Mouse (Mus musculus): ENCODE results near the gene Kbtbd6. TPM values are rescaled to one million over a fixed set of nuclear protein-coding genes. Genes with fewer than 3 reads are reported as not detected.
A peak's percentile ranks its signal among the peaks of the same experiment; 100 is the strongest.
"Not testable (repeated sequence)": the region's sequence is repeated elsewhere in the genome, so short reads cannot be mapped to it uniquely, and the experiment has no call there.

Gene Kbtbd6
- polyA plus RNA-seq, 1 experiment from 2014 or later: 3.7 TPM

GRCm38 (mm10) chr14:79444601-79445000 is 7.0 kb upstream of the Kbtbd6 start:
- Histone ChIP-seq H3K4me3 (no peak overlapping the region), H3K36me3 (no peaks in the 10 kb centered on the region), H3K9me3 (no peaks in the 10 kb centered on the region), H3K27me3 (no peaks in the 10 kb centered on the region), H3K4me2 (replicated peaks) (no peak overlapping the region), H3K4me1 (no peaks in the 10 kb centered on the region), H3K27ac (no peak overlapping the region), H3K9ac (no peak overlapping the region)
- no peak for ATAC-seq (ENCODE audit: low FRiP score, low read depth)
- WGBS: 88% methylated on average over 9 of the region's 9 CpGs

- Histone ChIP-seq H3K4me2 (replicated peaks) (no peak overlapping the region), H3K4me1 (no peaks in the 10 kb centered on the region), H3K27me3 (no peaks in the 10 kb centered on the region), H3K9ac (no peak overlapping the region), H3K36me3 (no peaks in the 10 kb centered on the region), H3K4me3 (no peak overlapping the region), H3K9me3 (no peaks in the 10 kb centered on the region), H3K27ac (no peak overlapping the region)
- no peak for ATAC-seq (ENCODE audit: low FRiP score, low read depth)
- 72% methylated on average over 16 of the region's 16 CpGs for whole genome bisulfite sequencing
These were observed 6.5 kb upstream of the Kbtbd6 start for GRCm38 (mm10) chr14:79445055-79445620.

- H3K4me2 ChIP-seq (replicated peaks); ATAC-seq (ENCODE audit: low FRiP score, low read depth); H3K4me1 ChIP-seq; H3K36me3 ChIP-seq; H3K27ac ChIP-seq; H3K27me3 ChIP-seq; H3K4me3 ChIP-seq; H3K9ac ChIP-seq: not testable (repeated sequence)
- peaks cover 12% of the 10 kb centered on the region for H3K9me3 ChIP-seq
- WGBS: 91% methylated on average over 8 of the region's 10 CpGs
These were observed 928 bp downstream of the Kbtbd6 start for GRCm38 (mm10) chr14:79452591-79452934.

- no peaks in the 10 kb centered on the region for H3K9me3 ChIP-seq
- ATAC-seq (ENCODE audit: low FRiP score, low read depth): no peak
- peaks cover 42% of the 10 kb centered on the region for H3K36me3 ChIP-seq
- H3K27me3 ChIP-seq: no peaks in the 10 kb centered on the region
- no peak overlapping the region for H3K4me2 ChIP-seq (replicated peaks)
- H3K4me3 ChIP-seq: no peak overlapping the region
- 89% methylated on average over 1 of the region's 1 CpGs for WGBS
- H3K9ac ChIP-seq: no peak overlapping the region
- no peaks in the 10 kb centered on the region for H3K4me1 ChIP-seq
- no peak overlapping the region for H3K27ac ChIP-seq
These were observed 8.8 kb downstream of the Kbtbd6 start for GRCm38 (mm10) chr14:79460401-79460800.

- no peaks in the 10 kb centered on the region for H3K27me3 ChIP-seq
- H3K9ac ChIP-seq: no peak overlapping the region
- H3K9me3 ChIP-seq: no peaks in the 10 kb centered on the region
- H3K27ac ChIP-seq: no peak overlapping the region
- 94% methylated on average over 4 of the region's 4 CpGs for WGBS
- no peak overlapping the region for H3K4me2 ChIP-seq (replicated peaks)
- H3K4me3 ChIP-seq: no peak overlapping the region
- ATAC-seq (ENCODE audit: low FRiP score, low read depth): no peak
- H3K36me3 ChIP-seq: peaks cover 48% of the 10 kb centered on the region
- no peaks in the 10 kb centered on the region for H3K4me1 ChIP-seq
These were observed 9.4 kb downstream of the Kbtbd6 start for GRCm38 (mm10) chr14:79460988-79461387.

- Histone ChIP-seq H3K4me1 (no peaks in the 10 kb centered on the region), H3K4me3 (no peak overlapping the region), H3K27me3 (no peaks in the 10 kb centered on the region), H3K27ac (no peak overlapping the region), H3K9ac (no peak overlapping the region), H3K36me3 (peaks cover 71% of the 10 kb centered on the region), H3K9me3 (no peaks in the 10 kb centered on the region), H3K4me2 (replicated peaks) (no peak overlapping the region)
- 90% methylated on average over 1 of the region's 1 CpGs for WGBS
- no peak for ATAC-seq (ENCODE audit: low FRiP score, low read depth)
These were observed 14.0 kb downstream of the Kbtbd6 start for GRCm38 (mm10) chr14:79465623-79466022.

GRCm38 (mm10) chr14:79467621-79468020 is 16.0 kb downstream of the Kbtbd6 start:
- 28% methylated on average over 3 of the region's 3 CpGs for WGBS
- no peak overlapping the region for H3K4me2 ChIP-seq (replicated peaks)
- H3K4me1 ChIP-seq: no peaks in the 10 kb centered on the region
- no peaks in the 10 kb centered on the region for H3K27me3 ChIP-seq
- no peak for ATAC-seq (ENCODE audit: low FRiP score, low read depth)
- H3K27ac ChIP-seq: no peak overlapping the region
- H3K4me3 ChIP-seq: no peak overlapping the region
- H3K9ac ChIP-seq: no peak overlapping the region
- H3K9me3 ChIP-seq: no peaks in the 10 kb centered on the region
- peaks cover 74% of the 10 kb centered on the region for H3K36me3 ChIP-seq

- Histone ChIP-seq H3K4me1 (no peaks in the 10 kb centered on the region), H3K36me3 (peaks cover 79% of the 10 kb centered on the region), H3K9ac (no peak overlapping the region), H3K27ac (no peak overlapping the region), H3K4me2 (replicated peaks) (no peak overlapping the region), H3K27me3 (no peaks in the 10 kb centered on the region), H3K4me3 (no peak overlapping the region), H3K9me3 (no peaks in the 10 kb centered on the region)
- no peak for ATAC-seq (ENCODE audit: low FRiP score, low read depth)
- 91% methylated on average over 2 of the region's 2 CpGs for WGBS
These were observed 21.7 kb downstream of the Kbtbd6 start for GRCm38 (mm10) chr14:79473384-79473783.

- peak; percentile 83 for ATAC-seq (ENCODE audit: low FRiP score, low read depth)
- WGBS: under 1% methylated on average over 89 of the region's 96 CpGs
These were observed 29.1 kb downstream of the Kbtbd6 start, which contains the start of gene Elf1 for GRCm38 (mm10) chr14:79480624-79481338. Elf1 (plus strand) TSS chr14:79481194.

GRCm38 (mm10) chr14:79481339-79482151 is 29.9 kb downstream of the Kbtbd6 start, which contains the start of gene Wbp4:
Wbp4 (minus strand) TSS chr14:79481520.
- Histone ChIP-seq H3K27ac (peak within 1 kb of the TSS; percentile 99), H3K4me3 (peak within 1 kb of the TSS; percentile 89), H3K9ac (peak within 1 kb of the TSS; percentile 98), H3K9me3 (no peaks in the 10 kb centered on the region), H3K4me2 (replicated peaks) (peak within 1 kb of the TSS; percentile 73), H3K27me3 (no peaks in the 10 kb centered on the region), H3K4me1 (peaks cover 35% of the 10 kb centered on the region), H3K36me3 (peaks cover 17% of the 10 kb centered on the region)
- WGBS: under 1% methylated on average over 82 of the region's 86 CpGs
- ATAC-seq (ENCODE audit: low FRiP score, low read depth): peak; percentile 94

More at GRCm38 (mm10) chr14:79480624-79481338, 29.1 kb downstream of the Kbtbd6 start, which contains the start of gene Elf1:
- Histone ChIP-seq H3K9ac (peak within 1 kb of the TSS; percentile 98), H3K27me3 (no peaks in the 10 kb centered on the region), H3K4me1 (peaks cover 29% of the 10 kb centered on the region), H3K4me3 (peak within 1 kb of the TSS; percentile 89), H3K27ac (peak within 1 kb of the TSS; percentile 99), H3K4me2 (replicated peaks) (peak within 1 kb of the TSS; percentile 73), H3K36me3 (peaks cover 20% of the 10 kb centered on the region), H3K9me3 (no peaks in the 10 kb centered on the region)

GRCm38 (mm10) chr14:79482251-79482661 is 30.6 kb downstream of the Kbtbd6 start:
- peak overlapping the region; percentile 98 for H3K9ac ChIP-seq
- peak overlapping the region; percentile 73 for H3K4me2 ChIP-seq (replicated peaks)
- H3K36me3 ChIP-seq: peaks cover 13% of the 10 kb centered on the region; the same call in 1 of the 2 replicates
- H3K9me3 ChIP-seq: no peaks in the 10 kb centered on the region
- H3K27ac ChIP-seq: peak overlapping the region; percentile 99
- no peak for ATAC-seq (ENCODE audit: low FRiP score, low read depth)
- WGBS: under 1% methylated on average over 11 of the region's 11 CpGs
- H3K4me1 ChIP-seq: peaks cover 42% of the 10 kb centered on the region
- peak overlapping the region; percentile 89 for H3K4me3 ChIP-seq
- H3K27me3 ChIP-seq: no peaks in the 10 kb centered on the region
